Mouse (Mus musculus) cerebellum, adult 2 months (tissue): ENCODE measurements around the gene Ephb2. TPM values are rescaled to one million over a fixed set of nuclear protein-coding genes. Genes with fewer than 3 reads are reported as not detected.

Experiments used
- DNase-seq, 2 experiments: peaks; one replicate each; pipeline ENCODE4 v3.0.0; 2021
- H3K27ac ChIP-seq: fragments of 200-500 bp; 2 replicates; pipeline ENCODE4 v1.5.1; 2012; ENCODE audit warnings: low read length, control low read depth, inconsistent platforms; ENCODE audit not compliant: insufficient read depth
- H3K27me3 ChIP-seq: fragments of 200-500 bp; 2 replicates; pipeline ENCODE4 v1.6.1; 2012; ENCODE audit warnings: inconsistent platforms, mild to moderate bottlenecking, low read length, moderate library complexity; ENCODE audit not compliant: control insufficient read depth, insufficient read depth
- H3K4me1 ChIP-seq: fragments of 200-500 bp; 2 replicates; pipeline ENCODE4 v1.6.1; 2011; ENCODE audit warnings: low read length; ENCODE audit not compliant: control insufficient read depth, insufficient read depth
- H3K4me3 ChIP-seq: fragments of 200-500 bp; replicated peaks from 2 replicates; pipeline ENCODE3; 2011; ENCODE audit warnings: mild to moderate bottlenecking, low read depth, low read length, control low read depth; ENCODE audit not compliant: insufficient read depth
- CTCF ChIP-seq: fragments of 200-500 bp; IDR thresholded peaks from 2 replicates; pipeline ENCODE4 v1.5.1; 2011; ENCODE audit warnings: low read depth, mild to moderate bottlenecking, control low read depth, low read length, moderate library complexity, borderline replicate concordance; ENCODE audit not compliant: insufficient read depth
- POLR2A ChIP-seq: fragments of 200-500 bp; IDR thresholded peaks from 2 replicates; pipeline ENCODE4 v1.6.1; 2011; ENCODE audit warnings: low read length, control low read depth, borderline replicate concordance; ENCODE audit not compliant: insufficient read depth
- WGBS: fragments of 180-500 bp; shearing (Covaris S2); methylation state at CpG from one replicate; pipeline ENCODE4 v1.1.7; 2018; 5-methylcytosine and 5-hydroxymethylcytosine counted together
- polyA plus RNA-seq: library from polyadenylated mRNA; depleted of rRNA; stranded (reverse); fragments of >200 nt; gene quantifications from 2 replicates; pipeline ENCODE4 v1.2.3, GENCODE M21; 2012; rRNA removed

The Ephb2 gene
- polyA plus RNA-seq, 1 experiment = 29.1 TPM

- H3K4me1 ChIP-seq = peaks cover 2% of the 10 kb centered on the region; the same call in 1 of the 2 replicates
- H3K27me3 ChIP-seq = no peaks in the 10 kb centered on the region
- peak within 1 kb of the TSS; percentile 89 for H3K4me3 ChIP-seq
- peak; percentile 95 to 96 for DNase-seq
- TF ChIP-seq CTCF (peak; percentile 89), POLR2A (peak; percentile 71)
- H3K27ac ChIP-seq = peak within 1 kb of the TSS; percentile 26; the same call in 1 of the 2 replicates
- under 1% methylated on average over 45 of the region's 45 CpGs for WGBS
Observed at GRCm38 (mm10) chr4:136602568-136602967, 233.2 kb downstream of the Ephb2 start, which contains the start of gene Kdm1a. Kdm1a (minus strand) TSS chr4:136602723.

- under 1% methylated on average over 63 of the region's 68 CpGs for WGBS
Observed at GRCm38 (mm10) chr4:136602018-136602554, 233.7 kb downstream of the Ephb2 start.

GRCm38 (mm10) chr4:136601476-136601875 is 234.3 kb downstream of the Ephb2 start:
- Histone ChIP-seq H3K27me3 (no peaks in the 10 kb centered on the region), H3K4me1 (peaks cover 2% of the 10 kb centered on the region; the same call in 1 of the 2 replicates), H3K27ac (no peak overlapping the region), H3K4me3 (peak overlapping the region; percentile 89)
- under 1% methylated on average over 13 of the region's 13 CpGs for WGBS
- peak; percentile 61 to 67 for DNase-seq
- no peak for TF ChIP-seq POLR2A

More at GRCm38 (mm10) chr4:136602018-136602554, 233.7 kb downstream of the Ephb2 start:
- Histone ChIP-seq H3K27me3 (no peaks in the 10 kb centered on the region), H3K4me3 (peak overlapping the region; percentile 89), H3K27ac (peak overlapping the region; percentile 26; the same call in 1 of the 2 replicates), H3K4me1 (peaks cover 2% of the 10 kb centered on the region; the same call in 1 of the 2 replicates)
- DNase-seq = peak; percentile 46 to 59
- no peak for TF ChIP-seq CTCF
- TF ChIP-seq POLR2A = no peak

GRCm38 (mm10) chr4:136600536-136600935 is 235.3 kb downstream of the Ephb2 start:
- H3K27me3 ChIP-seq = no peaks in the 10 kb centered on the region
- TF ChIP-seq CTCF = no peak
- no peak for TF ChIP-seq POLR2A
- no peak for DNase-seq
- H3K4me3 ChIP-seq = no peak overlapping the region
- H3K4me1 ChIP-seq = peaks cover 4% of the 10 kb centered on the region; the same call in 1 of the 2 replicates
- H3K27ac ChIP-seq = no peak overlapping the region
- WGBS = 77% methylated on average over 2 of the region's 2 CpGs

- Histone ChIP-seq H3K27me3 (no peaks in the 10 kb centered on the region), H3K27ac (no peak overlapping the region), H3K4me1 (peaks cover 7% of the 10 kb centered on the region; the same call in 1 of the 2 replicates), H3K4me3 (no peak overlapping the region)
- no peak for DNase-seq
- TF ChIP-seq POLR2A (no peak), CTCF (no peak)
- 76% methylated on average over 3 of the region's 3 CpGs for WGBS
Observed at GRCm38 (mm10) chr4:136599869-136600268, 235.9 kb downstream of the Ephb2 start.

GRCm38 (mm10) chr4:136598268-136598876 is 237.4 kb downstream of the Ephb2 start:
- WGBS = 85% methylated on average over 7 of the region's 7 CpGs
- DNase-seq = no peak

More at GRCm38 (mm10) chr4:136598268-136598876, 237.4 kb downstream of the Ephb2 start:
- Histone ChIP-seq H3K4me1 (peaks cover 10% of the 10 kb centered on the region; the same call in 1 of the 2 replicates), H3K27ac (no peak overlapping the region), H3K27me3 (no peaks in the 10 kb centered on the region), H3K4me3 (no peak overlapping the region)
- TF ChIP-seq CTCF (no peak), POLR2A (no peak)

Other genes with a start within 250 kb of the Ephb2 start
- gene Kdm1a, start 233.3 kb downstream of the Ephb2 start, polyA plus RNA-seq = 61.2 and 63.1 TPM in 2 replicates
- gene Tex46, start 225.6 kb downstream of the Ephb2 start, polyA plus RNA-seq = not detected in 2 replicates
- gene Lactbl1, start 213.4 kb downstream of the Ephb2 start, polyA plus RNA-seq = 0.13 and 0.21 TPM in 2 replicates
- gene C1qb, start 50.2 kb upstream of the Ephb2 start, polyA plus RNA-seq = 41.8 and 46.8 TPM in 2 replicates
- gene C1qc, start 57.1 kb upstream of the Ephb2 start, polyA plus RNA-seq = 26.6 and 28.6 TPM in 2 replicates
- 30.2 and 34.0 TPM in 2 replicates for gene C1qa, start 62.8 kb upstream of the Ephb2 start, polyA plus RNA-seq
- gene Epha8, start 120.8 kb upstream of the Ephb2 start, polyA plus RNA-seq = 44.5 and 51.9 TPM in 2 replicates
- gene Zbtb40, start 212.8 kb upstream of the Ephb2 start, polyA plus RNA-seq = 10.2 and 12.6 TPM in 2 replicates